Mouse (Mus musculus) urinary bladder, postnatal 14 days (tissue): ENCODE data around the gene B4galnt1.

Experiments
- DNase-seq: peaks from one replicate; pipeline ENCODE4 v3.0.0; 2021; ENCODE audit warnings: low spot score

B4galnt1 gene

DNA sequence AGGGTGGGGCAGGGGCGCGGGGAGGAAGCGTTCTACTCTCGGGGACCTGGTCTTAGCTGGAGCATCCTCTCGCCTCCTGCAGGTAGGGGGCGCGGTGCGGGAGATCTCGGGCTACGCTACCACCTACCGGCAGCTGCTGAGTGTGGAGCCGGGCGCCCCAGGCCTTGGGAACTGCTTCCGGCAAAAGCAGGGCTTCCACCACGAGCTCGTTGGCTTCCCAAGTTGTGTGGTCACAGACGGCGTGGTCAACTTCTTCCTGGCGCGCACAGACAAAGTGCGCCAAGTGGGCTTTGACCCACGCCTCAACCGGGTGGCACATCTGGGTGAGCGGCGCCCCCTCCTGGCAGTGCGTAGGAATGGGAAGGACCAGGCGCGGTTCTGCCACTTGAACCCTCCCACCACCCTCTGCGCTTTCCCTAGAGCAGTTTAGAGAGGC is 5.8 kb downstream of the B4galnt1 start:
- peak; percentile 77 for DNase-seq

- DNase-seq = no peak
These were observed 6.7 kb downstream of the B4galnt1 start for GRCm38 (mm10) chr10:127171631-127172200.

DNA sequence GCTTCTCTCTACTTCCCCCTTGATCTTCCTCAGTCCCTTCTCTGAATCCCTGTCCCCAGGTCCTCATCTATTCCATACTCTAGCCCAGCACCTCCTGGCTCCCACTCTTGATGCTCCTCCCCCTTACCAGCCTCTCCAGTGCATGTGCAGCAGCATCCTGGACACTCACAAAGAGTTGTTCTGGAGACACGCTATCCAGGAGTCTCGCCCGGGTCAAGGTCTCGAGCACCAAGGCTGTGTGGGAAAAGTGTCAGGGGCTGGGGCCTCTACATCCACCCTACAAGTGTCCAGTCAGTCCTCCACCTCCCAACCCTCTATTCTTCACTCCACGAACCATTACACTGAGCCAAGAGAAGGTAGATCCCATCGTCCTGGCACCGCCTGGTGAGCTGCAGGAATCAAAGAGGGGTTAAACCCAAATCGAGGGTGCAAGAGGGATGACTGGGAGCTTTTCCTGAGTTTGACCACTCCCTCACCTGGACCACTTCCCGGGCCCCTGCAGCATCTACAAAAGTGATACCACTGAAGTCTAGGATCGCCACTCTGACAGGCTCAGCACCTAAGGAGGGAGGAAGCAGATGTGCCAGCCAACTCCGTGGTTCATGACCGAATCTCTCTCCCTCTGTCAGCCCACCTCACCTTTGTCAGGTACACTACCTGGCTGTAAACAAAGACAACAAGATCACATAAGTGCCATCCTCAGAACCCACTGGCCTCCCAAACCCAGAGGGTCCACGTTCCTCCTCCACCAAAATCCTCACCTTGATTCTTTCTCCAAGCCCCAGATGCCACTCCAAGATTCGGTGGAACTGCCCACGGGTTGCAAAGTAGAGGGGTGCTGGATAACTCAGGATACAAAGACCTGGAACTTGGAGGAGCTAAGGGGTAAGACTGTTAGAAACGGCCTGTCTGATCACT is 8.4 kb downstream of the B4galnt1 start:
- no peak for DNase-seq

DNA sequence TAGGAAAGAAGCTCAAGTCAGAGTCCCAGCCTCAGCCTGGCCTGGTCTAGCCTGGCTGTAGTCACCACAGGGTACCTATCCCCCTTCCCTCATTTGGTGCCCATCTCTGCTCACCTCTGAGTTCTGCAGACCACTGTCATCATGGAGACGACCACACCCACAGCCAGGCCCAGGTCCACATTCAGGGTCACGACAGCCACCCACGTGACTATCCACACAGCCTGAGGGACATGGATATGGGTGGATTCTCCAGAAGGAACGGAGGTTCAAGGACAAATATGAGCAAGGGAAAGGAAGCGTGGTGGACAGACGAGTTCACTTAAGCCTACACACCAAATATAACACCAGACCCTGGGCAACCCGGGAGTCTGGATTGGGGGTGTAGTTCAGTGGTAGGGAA is 9.1 kb downstream of the B4galnt1 start:
- DNase-seq = no peak

DNA sequence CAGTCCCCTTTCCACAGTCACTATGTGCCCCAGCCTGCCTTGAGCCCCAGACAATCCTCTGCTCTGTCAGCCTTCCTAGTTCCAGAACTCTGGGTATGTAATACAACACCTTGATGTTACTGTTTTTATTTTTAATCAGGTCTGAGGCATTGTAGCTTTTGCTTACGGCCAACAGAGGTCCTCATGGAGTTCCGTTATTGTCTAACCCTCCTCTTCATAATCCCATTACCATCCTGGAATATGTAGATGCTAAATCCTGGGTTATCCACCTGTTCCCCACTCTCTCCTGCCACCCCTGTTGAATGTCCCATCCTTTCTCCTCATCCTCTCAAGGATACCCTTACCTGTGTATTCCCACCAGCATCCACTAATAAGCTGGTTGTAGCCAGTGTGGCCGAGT is 11.2 kb downstream of the B4galnt1 start:
- DNase-seq = no peak

- no peak for DNase-seq
These were observed 11.7 kb downstream of the B4galnt1 start for GRCm38 (mm10) chr10:127176756-127177155.

GRCm38 (mm10) chr10:127177235-127177634 is 12.2 kb downstream of the B4galnt1 start:
- no peak for DNase-seq

GRCm38 (mm10) chr10:127177719-127178118 is 12.7 kb downstream of the B4galnt1 start:
- DNase-seq = peak; percentile 78

GRCm38 (mm10) chr10:127178286-127179027 is 13.4 kb downstream of the B4galnt1 start:
- peak; percentile 4 for DNase-seq

GRCm38 (mm10) chr10:127179871-127180694 is 15.1 kb downstream of the B4galnt1 start, which contains the start of gene Slc26a10:
Gene Slc26a10, minus strand, starts transcription at chr10:127180645.
- DNase-seq = peak; percentile 18

DNA sequence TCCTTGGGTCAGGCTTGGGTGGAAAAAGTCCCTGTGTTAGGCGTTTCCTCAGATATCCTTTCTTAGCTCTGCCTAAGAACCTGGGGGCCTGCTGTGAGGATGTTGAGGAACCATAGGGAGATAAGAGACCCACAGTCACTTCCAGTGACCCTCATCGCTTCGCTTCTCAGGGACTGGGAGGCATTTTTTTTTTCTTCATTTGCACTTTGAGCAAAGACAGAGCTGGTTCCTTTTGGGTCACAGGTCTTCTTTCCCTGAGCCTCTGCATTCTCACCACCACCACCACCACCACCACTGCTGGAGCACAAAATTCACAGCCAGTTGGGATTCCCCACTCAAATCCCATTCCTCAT is 15.6 kb downstream of the B4galnt1 start:
- no peak for DNase-seq

DNA sequence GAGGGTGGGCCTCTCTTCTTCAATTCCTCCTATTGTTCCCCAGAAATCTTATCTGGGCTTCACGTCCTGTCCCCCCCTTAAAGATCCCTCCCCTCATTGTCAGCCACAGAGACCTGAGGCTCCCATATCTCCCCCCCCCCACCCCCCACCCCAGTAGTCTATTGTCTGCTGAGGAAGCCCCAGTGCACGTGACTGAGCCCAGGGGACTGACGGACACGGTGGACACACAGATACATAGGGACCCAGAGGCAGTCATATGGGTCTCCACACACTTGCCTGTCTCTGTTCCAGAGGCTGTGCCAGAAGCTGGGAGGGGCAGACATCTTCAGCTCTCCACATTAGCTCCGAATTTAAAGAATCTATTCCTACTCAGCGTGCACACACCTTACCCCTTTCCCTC is 16.5 kb downstream of the B4galnt1 start:
- DNase-seq = no peak

- no peak for DNase-seq
These were observed 17.6 kb downstream of the B4galnt1 start for GRCm38 (mm10) chr10:127182624-127183023.

DNA sequence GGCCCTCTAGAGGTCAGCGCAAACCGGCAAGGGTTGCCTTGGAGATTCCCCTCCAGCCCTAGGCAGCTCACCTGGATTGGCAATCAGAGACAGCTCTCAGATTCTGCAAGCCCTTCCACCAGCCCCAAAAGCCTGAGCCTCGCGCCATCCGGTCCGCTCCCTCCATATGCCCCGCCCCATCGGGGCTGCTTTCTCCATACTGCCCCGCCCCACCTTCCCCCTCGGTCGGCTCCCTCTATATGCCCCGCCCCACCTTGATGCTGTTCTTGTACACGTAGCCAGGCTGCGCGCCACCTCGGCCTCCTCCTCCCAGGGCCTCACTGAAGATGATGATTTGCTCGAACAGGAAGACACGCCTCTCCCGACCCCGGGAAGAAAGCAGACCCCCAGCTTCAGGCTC is 18.7 kb downstream of the B4galnt1 start:
- DNase-seq = peak; percentile 4

- no peak for DNase-seq
These were observed 20.1 kb downstream of the B4galnt1 start for GRCm38 (mm10) chr10:127185101-127185500.

- DNase-seq = no peak
These were observed 20.5 kb downstream of the B4galnt1 start for GRCm38 (mm10) chr10:127185506-127185905.

- no peak for DNase-seq
These were observed 21.4 kb downstream of the B4galnt1 start for GRCm38 (mm10) chr10:127186451-127186850.

- no peak for DNase-seq
These were observed 22.5 kb downstream of the B4galnt1 start for GRCm38 (mm10) chr10:127187371-127188078.

DNA sequence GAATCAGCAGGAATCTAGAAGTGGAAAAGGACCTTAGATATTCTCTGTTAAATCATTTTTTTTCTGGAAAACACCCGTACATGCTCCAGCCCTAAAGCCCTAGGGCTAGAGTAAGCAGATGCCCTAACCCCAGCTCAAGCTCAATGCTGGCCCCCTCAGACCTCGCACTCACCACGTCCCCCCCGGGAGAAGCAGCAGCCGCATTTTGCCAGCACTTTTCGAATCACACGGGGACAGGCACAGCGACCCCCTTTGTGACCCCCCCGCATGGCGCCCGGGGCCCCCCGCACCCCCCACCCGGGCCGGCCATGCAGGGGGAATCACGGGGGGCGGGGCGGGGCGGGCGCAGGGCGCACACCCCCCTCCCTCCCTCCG is 23.0 kb downstream of the B4galnt1 start:
- no peak for DNase-seq

GRCm38 (mm10) chr10:127188465-127189115 is 23.6 kb downstream of the B4galnt1 start:
- DNase-seq = peak; percentile 64
